Mouse (Mus musculus) CH12.LX (cell line): Measurements from ENCODE around the gene Xrn2.

Source experiments
- SMC3 ChIP-seq: IDR thresholded peaks from 2 replicates; pipeline ENCODE4 v1.6.1; 2011; ENCODE audit warnings: low read depth, low read length, improper control_type of control experiment
- ZKSCAN1 ChIP-seq: IDR thresholded peaks from 2 replicates; pipeline ENCODE4 v1.6.1; 2012; ENCODE audit warnings: low read depth, inconsistent platforms, low read length, improper control_type of control experiment, borderline replicate concordance

DNA sequence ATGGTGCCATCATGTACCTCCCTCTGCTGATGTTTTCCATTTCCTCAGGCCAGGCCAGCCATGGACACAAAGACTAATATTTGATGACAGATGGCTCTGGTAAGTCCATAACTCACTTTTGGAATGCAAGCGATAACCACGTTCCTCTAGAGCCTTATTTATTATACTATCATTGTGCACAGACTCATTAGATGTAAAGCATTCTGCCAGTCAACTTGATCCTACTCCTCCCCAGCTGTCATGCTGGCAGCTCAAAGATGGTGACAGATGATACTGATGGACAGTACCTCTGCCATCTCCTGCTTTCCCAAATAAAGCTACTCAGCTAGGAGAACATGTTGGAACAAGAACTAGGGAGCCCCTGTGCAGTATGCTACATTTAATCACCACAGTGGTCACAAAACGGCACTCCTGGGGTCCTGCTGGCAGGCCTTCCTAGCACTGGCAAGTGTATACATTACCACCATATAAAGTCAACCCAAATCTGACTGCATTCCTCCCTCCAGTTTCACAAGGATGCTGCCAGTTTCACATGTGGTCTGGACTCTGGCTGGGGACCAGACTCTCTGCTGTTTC is 37.3 kb upstream of the Xrn2 start:
- no peak for TF ChIP-seq ZKSCAN1
- no peak for TF ChIP-seq SMC3
